Mouse (Mus musculus) layer of hippocampus, adult 11-12 months (tissue): Measurements from ENCODE around the gene Gm10840.
"Not testable (repeated sequence)": the region's sequence is repeated elsewhere in the genome, so short reads cannot be mapped to it uniquely, and the experiment has no call there.

ENCODE experiments used
- DNase-seq: peaks from one replicate; pipeline ENCODE4 v3.0.0; 2022; ENCODE audit warnings: low spot score

Gene Gm10840

DNA sequence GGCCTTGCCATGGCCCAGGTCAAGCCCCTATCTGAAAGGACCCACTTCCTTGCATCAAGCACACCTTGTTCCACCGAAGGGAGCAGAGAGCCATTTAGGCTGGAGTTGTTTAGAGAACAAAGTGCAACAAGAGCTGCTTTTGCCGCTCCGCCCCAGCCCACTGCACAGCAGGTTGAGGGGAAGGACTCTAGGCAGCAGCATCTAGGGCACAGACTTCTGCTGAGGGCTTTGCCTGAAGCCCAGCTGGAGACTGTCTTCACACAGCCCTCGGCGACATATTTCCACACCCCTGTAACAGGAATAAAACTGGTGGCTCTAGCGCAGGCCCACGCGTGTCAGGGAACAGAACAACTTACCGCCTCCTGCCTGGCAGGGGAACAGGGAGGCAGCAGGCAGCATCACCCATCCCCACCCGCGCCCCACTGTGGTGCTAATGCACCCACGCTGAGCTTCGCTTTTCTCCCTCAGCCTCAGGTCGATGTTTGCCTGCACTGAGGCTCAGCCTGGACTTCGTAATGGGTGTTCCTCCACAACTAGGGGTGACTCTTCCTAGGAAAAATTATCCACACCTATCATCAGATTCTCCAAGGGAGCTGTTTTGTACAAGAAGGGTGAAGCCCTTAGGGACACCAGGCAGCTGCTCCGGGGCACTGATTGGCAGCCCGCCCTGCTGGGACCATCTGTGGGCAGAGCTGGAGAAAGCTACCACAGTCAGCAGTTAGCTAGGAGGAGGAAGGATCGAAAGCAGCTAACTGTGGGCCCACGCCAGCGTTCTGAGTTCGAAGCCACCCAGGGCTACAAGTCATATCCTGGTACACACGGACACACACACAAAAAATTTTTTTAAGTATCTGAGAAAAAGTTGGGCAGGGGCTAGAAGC is at the start of gene Gm10840, which contains the start of gene Limd2:
Gm10840 (plus strand) TSS at position 10 of the 881 bp plus-strand sequence.
Limd2 (minus strand) TSS at position 20 of the 881 bp plus-strand sequence.
- DNase-seq: peak; percentile 88

DNA sequence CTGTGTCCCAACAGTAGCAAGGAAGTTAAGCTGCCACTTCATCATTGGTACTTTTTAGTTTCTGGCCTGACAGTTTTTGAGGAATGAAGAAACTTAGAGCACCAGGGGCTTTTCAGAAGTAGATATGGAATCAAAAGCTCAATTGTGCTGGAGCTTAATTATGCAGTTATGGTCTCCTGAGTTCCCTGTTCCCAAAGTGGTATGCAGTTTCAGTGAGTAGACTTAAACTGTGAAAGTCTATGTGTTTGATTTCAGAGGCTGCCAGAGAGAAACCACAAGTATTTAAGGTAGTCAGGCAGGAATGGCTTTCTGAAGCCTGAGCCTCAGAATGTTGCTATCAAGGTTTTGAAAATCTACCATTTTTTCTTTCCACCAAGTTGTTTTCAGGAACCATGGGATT is 49.0 kb upstream of the Gm10840 start:
- DNase-seq: no peak

GRCm38 (mm10) chr11:106122221-106122620 is 38.4 kb upstream of the Gm10840 start:
- DNase-seq: no peak

GRCm38 (mm10) chr11:106122736-106123135 is 37.9 kb upstream of the Gm10840 start:
- peak; percentile 18 for DNase-seq

DNA sequence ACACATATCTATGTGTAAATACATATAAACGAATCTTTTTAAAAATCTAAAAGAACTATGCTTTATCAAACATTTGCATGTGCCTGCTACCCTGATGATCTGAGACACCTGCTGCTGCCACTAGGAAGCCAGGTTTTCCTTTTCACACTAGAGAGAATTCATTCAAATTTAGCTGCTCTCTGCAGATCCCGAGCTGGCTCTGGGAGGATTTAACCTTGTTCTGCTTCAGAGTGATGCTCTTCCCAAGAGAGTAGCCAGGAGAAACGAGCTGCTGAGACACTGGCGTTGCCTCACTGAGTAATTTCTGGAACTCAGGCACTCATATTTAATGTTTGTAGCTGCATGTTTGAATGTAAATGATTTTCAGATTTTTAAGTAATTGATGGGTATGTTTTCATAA is 35.9 kb upstream of the Gm10840 start:
- DNase-seq: no peak

DNA sequence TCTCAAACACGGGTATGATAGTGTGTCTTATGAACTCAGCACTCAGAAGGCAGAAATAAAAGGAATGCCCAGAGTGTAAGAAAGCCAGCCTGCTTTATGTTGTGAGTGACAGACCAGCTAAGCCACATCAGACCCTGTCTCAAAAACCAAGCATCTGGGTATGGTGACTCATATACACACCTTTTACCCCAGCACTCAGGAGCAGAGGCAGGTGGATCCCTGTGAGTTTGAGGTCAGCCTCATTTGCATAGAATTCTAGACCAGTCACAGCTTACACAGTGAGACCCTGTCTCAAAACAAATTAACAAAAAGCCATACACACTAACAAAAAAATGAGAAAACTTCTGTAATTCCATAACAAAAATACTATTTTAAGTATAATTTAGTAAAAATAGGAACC is 34.8 kb upstream of the Gm10840 start:
- DNase-seq: no peak

DNA sequence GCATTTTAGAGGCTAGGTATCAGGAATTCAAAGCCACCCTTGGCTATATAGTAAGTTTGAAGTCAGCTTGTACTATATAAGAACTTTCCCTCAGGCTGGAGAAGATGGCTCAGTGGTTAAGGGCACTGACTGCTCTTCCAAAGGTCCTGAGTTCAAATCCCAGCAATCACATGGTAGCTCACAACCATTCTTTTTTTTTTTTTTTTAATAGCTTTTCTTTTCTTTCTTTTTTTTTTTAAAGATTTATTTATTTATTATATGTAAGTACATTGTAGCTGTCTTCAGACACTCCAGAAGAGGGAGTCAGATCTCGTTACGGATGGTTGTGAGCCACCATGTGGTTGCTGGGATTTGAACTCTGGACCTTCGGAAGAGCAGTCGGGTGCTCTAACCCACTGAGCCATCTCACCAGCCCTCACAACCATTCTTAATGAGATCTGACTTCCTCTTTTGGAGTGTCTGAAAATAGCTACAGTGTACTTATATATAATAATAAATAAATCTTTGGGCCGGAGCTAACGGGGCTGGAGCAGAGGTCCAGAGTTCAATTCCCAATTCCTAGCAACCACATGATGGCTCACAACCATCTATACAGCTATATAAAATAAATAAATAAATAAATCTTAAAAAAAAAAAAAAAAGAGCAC is 33.8 kb upstream of the Gm10840 start:
- not testable (repeated sequence) for DNase-seq

DNA sequence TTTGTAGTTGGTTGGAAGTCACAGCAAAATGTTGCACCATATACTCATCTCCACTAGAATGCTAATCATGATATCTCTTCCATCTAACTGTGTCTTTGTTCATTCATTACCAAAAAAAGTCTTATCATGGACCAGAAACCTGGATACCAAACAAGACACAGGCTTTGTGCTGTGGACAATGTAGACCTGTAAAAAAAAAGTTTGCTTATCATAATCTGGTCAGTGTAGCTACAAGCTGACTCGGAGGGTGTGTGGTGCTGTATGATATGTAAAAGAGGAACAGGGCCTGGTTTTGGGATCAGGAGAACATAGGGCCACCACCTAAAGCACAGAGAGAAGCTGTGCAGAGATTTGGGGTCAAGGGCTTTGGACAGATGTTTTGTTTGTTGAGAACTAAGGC is 31.2 kb upstream of the Gm10840 start:
- no peak for DNase-seq

DNA sequence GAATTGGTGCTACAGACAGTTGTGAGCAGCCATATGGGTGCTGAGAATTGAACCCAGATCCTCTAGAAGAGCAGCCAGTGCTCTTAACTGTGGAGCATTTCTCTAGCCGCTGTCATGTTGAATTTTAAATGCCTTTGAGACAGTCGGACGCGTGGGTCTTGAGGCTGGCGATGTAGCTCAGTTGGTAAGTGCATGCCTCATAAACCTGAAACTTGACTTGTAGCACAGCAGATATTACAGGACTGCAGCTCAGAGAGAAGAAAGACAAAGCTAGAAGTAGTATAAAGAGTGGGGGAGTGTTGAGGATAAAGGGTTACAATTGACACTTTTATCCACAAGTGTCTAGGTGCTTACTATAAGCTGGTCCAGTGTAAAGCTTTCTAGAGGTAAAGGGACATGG is 28.1 kb upstream of the Gm10840 start:
- no peak for DNase-seq

DNA sequence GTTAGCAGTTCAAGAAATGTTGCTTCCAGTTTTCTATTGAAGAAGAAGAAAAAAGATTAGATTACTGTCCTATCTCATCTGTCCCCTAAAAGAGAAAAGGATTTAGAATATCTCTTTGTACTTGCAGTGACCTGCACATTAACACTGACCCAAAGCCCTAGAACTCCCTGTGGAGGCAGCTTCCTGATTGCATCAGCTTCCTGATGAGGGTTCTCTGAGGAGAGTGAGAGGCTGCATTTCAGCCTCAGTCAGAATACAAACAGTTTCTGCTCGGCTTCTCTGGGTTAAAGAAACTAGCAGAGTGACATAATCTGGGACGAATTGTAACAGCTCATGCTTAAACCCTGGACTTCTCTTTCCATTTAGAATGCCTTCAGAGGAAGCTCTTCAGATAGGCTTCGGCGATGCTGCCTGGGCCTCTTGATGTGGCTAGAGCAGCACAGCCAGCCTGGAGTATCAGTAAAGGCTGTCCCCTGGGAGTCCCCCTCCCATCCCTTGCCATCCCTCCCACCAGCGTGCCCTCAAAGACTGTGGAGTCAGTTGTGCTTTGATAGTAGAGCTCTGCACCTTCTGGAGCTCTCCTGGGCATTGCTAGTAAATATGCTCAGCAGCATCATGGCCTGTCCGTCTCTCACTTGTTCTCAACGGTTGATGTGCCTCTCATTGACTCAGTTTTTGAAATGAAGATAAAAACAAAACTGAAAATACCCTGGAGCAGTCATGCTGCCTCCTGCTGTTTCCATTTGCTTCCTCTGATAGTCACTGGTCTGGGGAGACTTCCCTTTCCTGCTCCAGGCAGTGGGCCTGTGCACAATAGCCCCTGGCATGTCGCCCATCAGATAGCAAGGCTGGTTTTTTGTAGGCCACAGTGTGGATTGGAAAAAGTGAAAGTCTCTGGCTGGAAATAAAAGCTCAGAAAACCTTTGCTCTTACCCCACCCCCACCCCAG is 25.8 kb upstream of the Gm10840 start:
- peak; percentile 61 for DNase-seq

DNA sequence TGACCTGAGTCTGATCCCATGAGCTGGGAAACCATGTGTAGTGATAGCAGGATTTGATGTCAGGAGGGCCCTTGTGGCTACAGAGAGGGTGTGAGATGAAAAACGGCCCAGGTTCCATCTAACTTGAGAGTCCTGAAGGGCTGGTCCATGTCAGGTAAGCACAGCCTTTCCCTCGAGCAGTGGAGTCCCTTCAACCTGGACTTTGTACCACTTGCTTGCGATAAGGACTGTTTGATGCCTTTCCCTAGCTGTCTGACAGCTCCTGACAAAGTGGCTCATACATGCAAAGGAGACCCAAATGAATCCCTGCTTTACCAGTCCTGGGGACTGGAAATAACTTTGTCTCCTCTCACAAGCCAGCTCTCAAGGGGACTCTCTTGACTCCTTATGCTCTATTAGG is 9.4 kb upstream of the Gm10840 start:
- DNase-seq: no peak

DNA sequence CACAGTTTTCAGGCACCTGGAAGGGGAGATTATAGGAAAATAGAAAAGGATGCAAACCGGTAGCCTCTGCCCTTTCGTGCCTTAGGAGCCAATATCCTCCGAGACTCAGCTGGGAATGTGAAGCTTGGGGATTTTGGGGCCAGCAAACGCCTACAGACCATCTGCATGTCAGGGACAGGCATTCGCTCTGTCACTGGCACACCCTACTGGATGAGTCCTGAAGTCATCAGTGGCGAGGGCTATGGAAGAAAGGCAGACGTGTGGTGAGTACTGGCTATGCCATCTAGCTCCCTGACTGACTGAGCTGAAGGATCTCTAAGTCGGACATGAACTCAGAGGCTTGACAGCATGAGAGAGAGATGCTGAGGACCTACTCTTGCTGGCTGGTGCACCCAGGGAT is 8.5 kb upstream of the Gm10840 start:
- peak; percentile 71 for DNase-seq

- DNase-seq: no peak
Observed at GRCm38 (mm10) chr11:106154091-106154490, 6.6 kb upstream of the Gm10840 start.

GRCm38 (mm10) chr11:106154770-106155169 is 5.9 kb upstream of the Gm10840 start:
- DNase-seq: no peak

- DNase-seq: no peak
Observed at GRCm38 (mm10) chr11:106155761-106156160, 4.9 kb upstream of the Gm10840 start.

DNA sequence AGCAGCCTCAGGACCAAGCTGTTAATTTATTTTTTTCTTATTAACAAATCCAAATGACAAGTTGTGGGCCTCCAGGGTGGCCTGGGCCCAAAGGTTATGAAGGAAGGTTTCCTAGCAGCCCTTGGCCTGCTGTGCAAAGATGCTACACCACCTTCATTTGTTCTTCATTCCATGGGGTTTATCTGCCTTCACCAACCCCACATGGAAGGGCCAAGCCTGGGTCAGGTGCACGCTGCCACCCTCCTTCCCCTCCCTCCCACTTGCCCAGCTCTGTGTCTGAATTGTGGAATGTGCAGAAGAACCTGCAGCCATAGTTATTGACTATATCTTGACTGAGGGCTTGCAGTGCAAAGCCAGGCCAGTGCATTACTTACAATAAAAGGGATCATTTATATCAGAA is 4.4 kb upstream of the Gm10840 start:
- no peak for DNase-seq

DNA sequence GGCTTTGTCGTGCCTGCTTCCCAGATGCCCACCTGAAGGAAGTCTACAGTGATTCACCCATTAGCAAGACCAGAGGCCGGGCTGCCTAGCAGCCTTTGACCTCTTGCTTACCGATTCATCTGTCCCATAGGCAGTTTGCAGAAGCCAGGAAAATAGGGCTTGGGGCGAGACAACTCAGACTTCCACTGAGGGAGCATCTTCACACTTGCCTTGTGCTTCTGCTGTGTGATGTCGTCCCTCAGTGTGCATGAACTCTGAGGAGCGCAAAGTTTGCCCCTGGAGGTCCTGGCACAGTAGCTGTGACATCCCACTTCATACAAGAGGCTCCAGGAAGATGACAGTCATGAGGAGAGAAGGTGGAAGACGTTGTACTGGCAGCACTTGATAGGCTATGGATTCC is 3.5 kb upstream of the Gm10840 start:
- DNase-seq: no peak

DNA sequence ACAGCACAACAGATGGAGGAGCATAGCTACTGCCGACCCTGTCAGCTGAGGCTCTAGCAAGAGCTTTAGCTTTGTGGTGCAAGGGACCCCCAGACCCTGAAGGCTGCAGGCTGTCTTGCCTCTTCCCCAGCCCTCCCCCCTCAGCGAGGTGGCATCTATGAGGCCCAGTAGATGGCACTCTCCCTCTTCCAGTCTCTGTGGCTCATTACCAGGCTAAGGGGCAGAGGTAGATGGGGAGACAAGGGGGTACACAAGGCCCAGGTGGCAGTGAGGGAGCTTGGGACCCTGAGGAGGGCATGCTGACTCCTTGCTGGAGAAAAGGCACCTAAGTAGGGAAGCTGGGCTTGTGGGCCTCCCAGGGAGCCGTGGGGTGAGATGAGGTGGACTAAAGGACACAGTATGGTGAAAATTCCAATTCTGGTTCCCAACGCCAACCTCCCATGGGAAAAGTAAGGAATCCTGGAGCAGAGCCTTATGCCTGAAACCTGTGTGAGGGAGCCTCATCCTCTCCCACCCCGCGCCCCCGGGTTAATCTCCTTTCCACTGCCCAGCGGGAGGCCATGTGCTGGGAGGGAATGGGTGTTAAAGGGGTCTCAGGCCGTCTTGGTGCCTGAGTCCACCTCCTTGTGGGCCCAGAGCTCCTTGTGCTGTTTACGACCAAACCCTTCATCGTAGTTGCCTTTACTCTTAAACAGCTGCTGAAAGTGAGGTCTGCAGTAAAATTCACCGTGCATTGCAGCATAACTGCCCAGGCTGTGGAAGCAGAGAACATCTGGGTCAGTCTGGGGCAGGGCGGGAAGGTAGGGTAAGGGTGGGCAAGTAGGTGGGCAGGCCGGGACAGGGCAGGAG is 2.3 kb upstream of the Gm10840 start:
- no peak for DNase-seq

DNA sequence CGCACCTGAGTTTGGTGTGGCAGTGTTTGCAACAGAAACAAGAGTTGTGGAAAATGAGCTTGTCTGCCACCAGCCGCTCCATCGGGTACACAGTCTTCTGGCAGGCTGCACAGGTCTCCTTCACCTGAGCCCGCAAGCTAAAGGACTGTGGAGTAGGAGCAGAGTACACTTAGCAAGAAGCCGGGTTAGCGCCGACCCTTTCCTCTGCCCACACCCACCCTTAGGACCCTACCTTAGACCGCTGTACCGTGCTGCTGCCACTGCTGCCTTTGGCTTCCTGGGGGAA is 1.8 kb upstream of the Gm10840 start:
- DNase-seq: no peak

DNA sequence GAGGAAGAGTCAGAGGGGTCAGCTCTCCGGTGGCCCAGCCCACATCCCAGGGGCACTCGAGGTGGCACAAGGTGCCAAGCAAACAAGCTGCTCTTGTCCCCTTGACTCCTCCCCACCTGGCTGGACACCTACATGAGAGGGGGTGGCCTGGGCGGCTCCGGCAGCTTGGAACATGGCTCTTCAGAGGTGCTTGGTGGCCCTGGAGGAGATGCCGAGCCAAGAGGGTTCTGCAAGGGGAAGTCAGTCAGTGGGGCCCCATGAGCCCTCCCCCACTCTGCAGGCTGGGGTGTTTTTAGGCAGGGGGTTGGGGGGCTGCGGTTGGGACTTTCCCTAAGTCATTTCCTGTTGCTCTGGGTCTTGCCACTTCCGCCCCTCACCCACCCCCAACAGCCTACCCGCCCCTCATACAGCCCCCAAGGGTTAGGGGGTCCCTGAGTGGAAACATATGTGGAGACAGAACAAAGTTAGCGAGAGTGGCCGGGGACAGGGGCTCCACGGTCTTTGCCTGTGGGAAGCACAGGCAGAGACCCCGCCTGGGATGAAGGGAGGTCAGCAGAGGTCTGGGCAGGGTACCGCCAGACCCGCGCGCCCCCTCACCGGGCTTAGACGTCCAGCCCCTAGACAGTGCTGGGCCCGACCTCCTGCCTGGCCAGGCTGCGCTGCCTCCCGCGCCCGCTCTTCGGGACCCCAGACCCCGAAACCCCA is 1.3 kb upstream of the Gm10840 start:
- peak; percentile 56 for DNase-seq
